ENCODE assay signal across 18 mouse cellular contexts in genomic region chr11:83491488-83491887, GRCm38 (mm10). TPM values are rescaled to one million over a fixed set of nuclear protein-coding genes. Genes with fewer than 3 reads are reported as not detected.
DNase-seq lines count a peak whose midpoint lies in the region; ATAC-seq and TF ChIP-seq lines count a peak whose summit lies in the region.
"Had no signal": no experiment of that assay in that cellular context is flagged by ENCODE, and none has a peak within 500 bp of the region (broad histone marks: within the 10 kb centered on the region; RNA-seq: fewer than 3 reads in every experiment).

No protein-coding gene starts in this region.

- no peak for TF ChIP-seq EP300 in MEL (IDR thresholded peaks at IDR 0.05; ENCODE audit: low read depth in 1 of 2, low read length in 2 of 2)
- TF ChIP-seq EP300 in stomach, postnatal 0 days (optimal IDR thresholded peaks at IDR 0.05): no peak

- no peak overlapping the region for H3K4me2 ChIP-seq in intestine, postnatal 0 days (replicated peaks; ENCODE audit: low read depth)
- H3K4me2 ChIP-seq in intestine, embryonic 15.5 days (replicated peaks): no peak overlapping the region
- H3K4me2 ChIP-seq in midbrain, postnatal 0 days (ENCODE audit: low read depth, low read length, poor library complexity, severe bottlenecking): no peak overlapping the region
- no peak overlapping the region for H3K4me2 ChIP-seq in midbrain, embryonic 14.5 days (ENCODE audit: low read length)
- H3K4me2 ChIP-seq in stomach, postnatal 0 days (replicated peaks; ENCODE audit: low read depth): no peak overlapping the region
- H3K4me2 ChIP-seq: embryonic facial prominence, embryonic 15.5 days; forebrain, embryonic 15.5 days had no signal

- WGBS in intestine, postnatal 0 days: 81% methylated on average over 4 of the region's 4 CpGs
- 84% methylated on average over 4 of the region's 4 CpGs for WGBS in intestine, embryonic 15.5 days
- WGBS in midbrain, postnatal 0 days: 93% methylated on average over 4 of the region's 4 CpGs
- WGBS in midbrain, embryonic 14.5 days: 91% methylated on average over 4 of the region's 4 CpGs
- WGBS in stomach, postnatal 0 days: 89% methylated on average over 4 of the region's 4 CpGs

- peaks cover 11% of the 10 kb centered on the region; the same call in 1 of the 2 replicates for H3K79me2 ChIP-seq in MEL (ENCODE audit: control insufficient read depth, insufficient read depth, low read length, poor library complexity)

- no peak overlapping the region for H3K27ac ChIP-seq in intestine, postnatal 0 days (ENCODE audit: low read depth, low read length)
- H3K27ac ChIP-seq in intestine, embryonic 15.5 days: no peak overlapping the region
- H3K27ac ChIP-seq in midbrain, postnatal 0 days (ENCODE audit: low read depth, low read length): no peak overlapping the region
- H3K27ac ChIP-seq in midbrain, embryonic 14.5 days (replicated peaks; ENCODE audit: low read depth, low read length): no peak overlapping the region
- H3K27ac ChIP-seq in MEL (ENCODE audit: control insufficient read depth, low read depth, low read length): no peak overlapping the region
- H3K27ac ChIP-seq in stomach, postnatal 0 days (replicated peaks): no peak overlapping the region
- H3K27ac ChIP-seq: embryonic facial prominence, embryonic 15.5 days; forebrain, embryonic 15.5 days had no signal

- no peak overlapping the region for H3K4me3 ChIP-seq in intestine, postnatal 0 days (ENCODE audit: low read depth, low read length)
- no peak overlapping the region for H3K4me3 ChIP-seq in intestine, embryonic 15.5 days (replicated peaks)
- H3K4me3 ChIP-seq in midbrain, postnatal 0 days (ENCODE audit: low read depth, low read length): no peak overlapping the region
- no peak overlapping the region for H3K4me3 ChIP-seq in midbrain, embryonic 14.5 days (replicated peaks; ENCODE audit: low read depth, low read length)
- H3K4me3 ChIP-seq in MEL (ENCODE audit: control insufficient read depth in 1 of 2, insufficient read depth in 1 of 2, low read depth in 2 of 2, low read length in 2 of 2): no peak overlapping the region
- no peak overlapping the region for H3K4me3 ChIP-seq in stomach, postnatal 0 days (ENCODE audit: low read depth, low read length)
- H3K4me3 ChIP-seq: embryonic facial prominence, embryonic 15.5 days; forebrain, embryonic 15.5 days had no signal

- no peak for DNase-seq in midbrain, postnatal 0 days (ENCODE audit: low spot score)
- no peak for DNase-seq in midbrain, embryonic 14.5 days
- DNase-seq in MEL (ENCODE audit: low read depth, low spot score): peak; percentile 53
- no peak for DNase-seq in stomach, postnatal 0 days (ENCODE audit: low spot score)
- no peak for DNase-seq in cerebellum, adult 9-10 months
- DNase-seq: adrenal gland, adult 2 months; cerebellum, postnatal 10 days; gastrocnemius, postnatal 36 days; kidney, postnatal 14 days; thymus, postnatal 14 days had no signal

- no peak for TF ChIP-seq RAD21 in MEL (IDR thresholded peaks at IDR 0.05; ENCODE audit: low read depth, low read length)

- TF ChIP-seq POLR2A in MEL (IDR thresholded peaks at IDR 0.05; ENCODE audit: control insufficient read depth in 1 of 2, insufficient read depth in 1 of 2, low read depth in 1 of 2, low read length in 2 of 2, poor library complexity in 1 of 2): no peak

- H3K4me1 ChIP-seq in intestine, postnatal 0 days (replicated peaks; ENCODE audit: control insufficient read depth, insufficient read depth, low read length): no peaks in the 10 kb centered on the region
- H3K4me1 ChIP-seq in intestine, embryonic 15.5 days (replicated peaks): no peaks in the 10 kb centered on the region
- H3K4me1 ChIP-seq in midbrain, postnatal 0 days (ENCODE audit: insufficient read depth, low read length): no peaks in the 10 kb centered on the region
- H3K4me1 ChIP-seq in midbrain, embryonic 14.5 days (ENCODE audit: control insufficient read depth, insufficient read depth, low read length): no peaks in the 10 kb centered on the region
- H3K4me1 ChIP-seq in MEL (ENCODE audit: control insufficient read depth in 1 of 2, insufficient read depth in 2 of 2, low read length in 2 of 2): peaks cover 6 to 16% of the 10 kb centered on the region in 2 experiments
- no peaks in the 10 kb centered on the region for H3K4me1 ChIP-seq in stomach, postnatal 0 days (replicated peaks; ENCODE audit: control insufficient read depth, insufficient read depth)
- H3K4me1 ChIP-seq: embryonic facial prominence, embryonic 15.5 days had no signal

- peak; percentile 51 for TF ChIP-seq CTCF in intestine, postnatal 0 days (IDR thresholded peaks at IDR 0.05; ENCODE audit: low read depth)
- TF ChIP-seq CTCF in midbrain, postnatal 0 days (IDR thresholded peaks at IDR 0.05): peak; percentile 46
- TF ChIP-seq CTCF in MEL (IDR thresholded peaks at IDR 0.05 in 2 of 3, conservative IDR thresholded peaks at IDR 0.05 in 1 of 3; ENCODE audit: control insufficient read depth in 1 of 3, insufficient read depth in 1 of 3, low read depth in 2 of 3, low read length in 3 of 3, poor library complexity in 1 of 3, severe bottlenecking in 1 of 3): peak in 2 of 3 experiments; percentile 30 to 43; a peak in 5 of 6 replicates
- peak; percentile 38 for TF ChIP-seq CTCF in stomach, postnatal 0 days (IDR thresholded peaks at IDR 0.05; ENCODE audit: low read depth)

- no peaks in the 10 kb centered on the region for H3K9me3 ChIP-seq in intestine, postnatal 0 days (ENCODE audit: control insufficient read depth)
- no peaks in the 10 kb centered on the region for H3K9me3 ChIP-seq in intestine, embryonic 15.5 days
- H3K9me3 ChIP-seq in midbrain, postnatal 0 days (ENCODE audit: low read length): no peaks in the 10 kb centered on the region
- no peaks in the 10 kb centered on the region for H3K9me3 ChIP-seq in midbrain, embryonic 14.5 days (ENCODE audit: control insufficient read depth, low read length)
- no peaks in the 10 kb centered on the region for H3K9me3 ChIP-seq in MEL (replicated peaks; ENCODE audit: insufficient read depth, low read length)
- H3K9me3 ChIP-seq in stomach, postnatal 0 days (ENCODE audit: control insufficient read depth, low read length): no peaks in the 10 kb centered on the region
- H3K9me3 ChIP-seq: embryonic facial prominence, embryonic 15.5 days; forebrain, embryonic 15.5 days had no signal

- ATAC-seq in intestine, postnatal 0 days: no peak
- ATAC-seq in intestine, embryonic 15.5 days: no peak
- ATAC-seq in midbrain, postnatal 0 days (ENCODE audit: low FRiP score): no peak
- no peak for ATAC-seq in midbrain, embryonic 14.5 days (ENCODE audit: low FRiP score, low TSS enrichment)
- no peak for ATAC-seq in stomach, postnatal 0 days (ENCODE audit: low FRiP score, low TSS enrichment)
- ATAC-seq: forebrain, embryonic 15.5 days; hindbrain, embryonic 16.5 days had no signal

- H3K9ac ChIP-seq in intestine, postnatal 0 days (ENCODE audit: low read depth, low read length): no peak overlapping the region
- no peak overlapping the region for H3K9ac ChIP-seq in intestine, embryonic 15.5 days
- H3K9ac ChIP-seq in midbrain, postnatal 0 days (replicated peaks; ENCODE audit: low read length, poor library complexity, severe bottlenecking): no peak overlapping the region
- H3K9ac ChIP-seq in midbrain, embryonic 14.5 days (replicated peaks; ENCODE audit: low read length): no peak overlapping the region
- H3K9ac ChIP-seq in MEL (ENCODE audit: control insufficient read depth, low read depth, low read length, poor library complexity, severe bottlenecking): no peak overlapping the region
- no peak overlapping the region for H3K9ac ChIP-seq in stomach, postnatal 0 days (ENCODE audit: low read length)
- H3K9ac ChIP-seq: embryonic facial prominence, embryonic 15.5 days; forebrain, embryonic 15.5 days had no signal

- peaks cover 30% of the 10 kb centered on the region for H3K36me3 ChIP-seq in intestine, postnatal 0 days (ENCODE audit: control insufficient read depth, insufficient read depth)
- H3K36me3 ChIP-seq in intestine, embryonic 15.5 days: peaks cover 11% of the 10 kb centered on the region; the same call in 1 of the 2 replicates
- peaks cover 9% of the 10 kb centered on the region; the same call in 1 of the 2 replicates for H3K36me3 ChIP-seq in midbrain, postnatal 0 days (ENCODE audit: insufficient read depth, low read length)
- H3K36me3 ChIP-seq in midbrain, embryonic 14.5 days (ENCODE audit: control insufficient read depth, insufficient read depth, low read length): peaks cover 31% of the 10 kb centered on the region
- peaks cover 36 to 71% of the 10 kb centered on the region in 2 experiments for H3K36me3 ChIP-seq in MEL (ENCODE audit: control insufficient read depth in 1 of 2, insufficient read depth in 2 of 2, low read length in 2 of 2)
- peaks cover 4% of the 10 kb centered on the region; the same call in 1 of the 2 replicates for H3K36me3 ChIP-seq in stomach, postnatal 0 days (ENCODE audit: control insufficient read depth, insufficient read depth, low read length)

- no peaks in the 10 kb centered on the region for H3K27me3 ChIP-seq in intestine, postnatal 0 days (replicated peaks; ENCODE audit: control insufficient read depth, insufficient read depth, low read length)
- H3K27me3 ChIP-seq in intestine, embryonic 15.5 days (replicated peaks): no peaks in the 10 kb centered on the region
- no peaks in the 10 kb centered on the region for H3K27me3 ChIP-seq in midbrain, postnatal 0 days (ENCODE audit: insufficient read depth, low read length)
- no peaks in the 10 kb centered on the region for H3K27me3 ChIP-seq in midbrain, embryonic 14.5 days (ENCODE audit: control insufficient read depth, insufficient read depth, low read length)
- H3K27me3 ChIP-seq in MEL (ENCODE audit: control insufficient read depth in 1 of 2, insufficient read depth in 2 of 2, low read length in 2 of 2): no peaks in the 10 kb centered on the region
- no peaks in the 10 kb centered on the region for H3K27me3 ChIP-seq in stomach, postnatal 0 days (ENCODE audit: control insufficient read depth, insufficient read depth, low read length)
- H3K27me3 ChIP-seq: embryonic facial prominence, embryonic 15.5 days; forebrain, embryonic 15.5 days had no signal

RNA-seq across cellular contexts. Expression of gene Taf15, which starts 18.6 kb away (rescaled TPM):
- 5.4 and 7.3 TPM in 2 replicates for polyA plus RNA-seq in intestine, postnatal 0 days (2015; fragmentation: Nextera tagmentation; extraction: Ambion mirVana)
- 12.9 and 13.9 TPM in 2 replicates for polyA plus RNA-seq in intestine, embryonic 15.5 days (2015; fragmentation: Nextera tagmentation; extraction: Ambion mirVana)
- 18.2 and 30.6 TPM in 2 replicates for total RNA-seq in midbrain, postnatal 0 days (2014; rRNA removed)
- polyA plus RNA-seq in midbrain, postnatal 0 days (2015; fragmentation: Nextera tagmentation; extraction: Ambion mirVana): 6.5 and 9.6 TPM in 2 replicates
- polyA plus RNA-seq in midbrain, embryonic 14.5 days (2014; fragmentation: Nextera tagmentation; extraction: Ambion mirVana): 13.7 and 17.0 TPM in 2 replicates
- 31.8 and 51.2 TPM in 2 replicates for total RNA-seq in MEL (2012; rRNA removed)
- 100 to 1,000 TPM in 1 of 2 experiments, not detected in 1; 236 TPM for polyA plus RNA-seq in MEL (2012; ENCODE audit: insufficient read depth in 1 of 2, insufficient read length in 2 of 2, low read depth in 1 of 2, low replicate concordance in 2 of 2, missing spikeins in 1 of 2)
- polyA plus RNA-seq in stomach, postnatal 0 days (2015; fragmentation: Nextera tagmentation; extraction: Ambion mirVana): 2.8 and 4.0 TPM in 2 replicates

RNA-seq across cellular contexts. Expression of gene Mmp28, which starts 28.6 kb away (rescaled TPM):
- polyA plus RNA-seq in intestine, postnatal 0 days (2015; fragmentation: Nextera tagmentation; extraction: Ambion mirVana): 1.6 and 2.1 TPM in 2 replicates
- 1.4 and 1.5 TPM in 2 replicates for polyA plus RNA-seq in intestine, embryonic 15.5 days (2015; fragmentation: Nextera tagmentation; extraction: Ambion mirVana)
- 5.4 and 5.5 TPM in 2 replicates for total RNA-seq in midbrain, postnatal 0 days (2014; rRNA removed)
- polyA plus RNA-seq in midbrain, postnatal 0 days (2015; fragmentation: Nextera tagmentation; extraction: Ambion mirVana): 1.2 and 1.4 TPM in 2 replicates
- polyA plus RNA-seq in midbrain, embryonic 14.5 days (2014; fragmentation: Nextera tagmentation; extraction: Ambion mirVana): 1.6 and 2.7 TPM in 2 replicates
- not detected in 2 replicates for total RNA-seq in MEL (2012; rRNA removed)
- under 1 TPM in 1 of 2 experiments, not detected in 1; 0.03 TPM for polyA plus RNA-seq in MEL (2012; ENCODE audit: insufficient read depth in 1 of 2, insufficient read length in 2 of 2, low read depth in 1 of 2, low replicate concordance in 2 of 2, missing spikeins in 1 of 2)
- 5.6 and 6.4 TPM in 2 replicates for polyA plus RNA-seq in stomach, postnatal 0 days (2015; fragmentation: Nextera tagmentation; extraction: Ambion mirVana)
- total RNA-seq: monocyte, adult 5-6 weeks had no signal

RNA-seq across cellular contexts. Expression of gene Heatr9, which starts 30.5 kb away (rescaled TPM):
- polyA plus RNA-seq in intestine, postnatal 0 days (2015; fragmentation: Nextera tagmentation; extraction: Ambion mirVana): not detected in 2 replicates
- polyA plus RNA-seq in intestine, embryonic 15.5 days (2015; fragmentation: Nextera tagmentation; extraction: Ambion mirVana): not detected in 2 replicates
- not detected in 2 replicates for total RNA-seq in midbrain, postnatal 0 days (2014; rRNA removed)
- polyA plus RNA-seq in midbrain, postnatal 0 days (2015; fragmentation: Nextera tagmentation; extraction: Ambion mirVana): not detected in 2 replicates
- not detected in 2 replicates for polyA plus RNA-seq in midbrain, embryonic 14.5 days (2014; fragmentation: Nextera tagmentation; extraction: Ambion mirVana)
- not detected in 2 replicates for total RNA-seq in MEL (2012; rRNA removed)
- polyA plus RNA-seq in MEL (2012; ENCODE audit: insufficient read depth in 1 of 2, insufficient read length in 2 of 2, low read depth in 1 of 2, low replicate concordance in 2 of 2, missing spikeins in 1 of 2): not detected
- not detected in 2 replicates for polyA plus RNA-seq in stomach, postnatal 0 days (2015; fragmentation: Nextera tagmentation; extraction: Ambion mirVana)
- total RNA-seq: adrenal gland, adult 2 months; gastrocnemius, postnatal 36 days; liver, adult 2 months; megakaryocyte progenitor cell, adult 5-6 weeks had no signal
- polyA plus RNA-seq: adrenal gland, adult 2 months; embryonic facial prominence, embryonic 15.5 days; forebrain, embryonic 15.5 days; hindbrain, embryonic 16.5 days; liver, adult 2 months had no signal

RNA-seq across cellular contexts. Expression of gene Ccl5, which starts 38.8 kb away (rescaled TPM):
- polyA plus RNA-seq in intestine, postnatal 0 days (2015; fragmentation: Nextera tagmentation; extraction: Ambion mirVana): 1.8 and 2.4 TPM in 2 replicates
- 3.1 and 3.7 TPM in 2 replicates for polyA plus RNA-seq in intestine, embryonic 15.5 days (2015; fragmentation: Nextera tagmentation; extraction: Ambion mirVana)
- not detected in 2 replicates for total RNA-seq in midbrain, postnatal 0 days (2014; rRNA removed)
- not detected in 2 replicates for polyA plus RNA-seq in midbrain, postnatal 0 days (2015; fragmentation: Nextera tagmentation; extraction: Ambion mirVana)
- 1.6 TPM in 1 of 2 replicates, not detected in the other for polyA plus RNA-seq in midbrain, embryonic 14.5 days (2014; fragmentation: Nextera tagmentation; extraction: Ambion mirVana)
- not detected in 2 replicates for total RNA-seq in MEL (2012; rRNA removed)
- polyA plus RNA-seq in MEL (2012; ENCODE audit: insufficient read depth in 1 of 2, insufficient read length in 2 of 2, low read depth in 1 of 2, low replicate concordance in 2 of 2, missing spikeins in 1 of 2): under 1 TPM in 1 of 2 experiments, not detected in 1; 0.56 TPM
- polyA plus RNA-seq in stomach, postnatal 0 days (2015; fragmentation: Nextera tagmentation; extraction: Ambion mirVana): 0.33 and 1.1 TPM in 2 replicates
- total RNA-seq: gastrocnemius, postnatal 36 days had no signal
- polyA plus RNA-seq: forebrain, embryonic 15.5 days had no signal

RNA-seq across cellular contexts. Expression of gene 1700020L24Rik, which starts 54.0 kb away (rescaled TPM):
- polyA plus RNA-seq in intestine, postnatal 0 days (2015; fragmentation: Nextera tagmentation; extraction: Ambion mirVana): 0.76 and 1.5 TPM in 2 replicates
- 0.76 and 0.87 TPM in 2 replicates for polyA plus RNA-seq in intestine, embryonic 15.5 days (2015; fragmentation: Nextera tagmentation; extraction: Ambion mirVana)
- not detected in 2 replicates for total RNA-seq in midbrain, postnatal 0 days (2014; rRNA removed)
- 0.57 and 0.79 TPM in 2 replicates for polyA plus RNA-seq in midbrain, postnatal 0 days (2015; fragmentation: Nextera tagmentation; extraction: Ambion mirVana)
- 0.69 and 1.2 TPM in 2 replicates for polyA plus RNA-seq in midbrain, embryonic 14.5 days (2014; fragmentation: Nextera tagmentation; extraction: Ambion mirVana)
- total RNA-seq in MEL (2012; rRNA removed): not detected in 2 replicates
- under 1 TPM in 1 of 2 experiments, not detected in 1; 0.60 TPM for polyA plus RNA-seq in MEL (2012; ENCODE audit: insufficient read depth in 1 of 2, insufficient read length in 2 of 2, low read depth in 1 of 2, low replicate concordance in 2 of 2, missing spikeins in 1 of 2)
- polyA plus RNA-seq in stomach, postnatal 0 days (2015; fragmentation: Nextera tagmentation; extraction: Ambion mirVana): 0.68 and 0.98 TPM in 2 replicates
- total RNA-seq: gastrocnemius, postnatal 36 days; liver, adult 2 months had no signal
- polyA plus RNA-seq: liver, adult 2 months had no signal
